Mouse (Mus musculus): ENCODE measurements at regions not wholly inside any gene's neighbourhood (a gene's known extent, or its start where the extent isn't known, plus 50 kb on each side); places are given as distances from the start of the nearest gene placed in this dataset.
"Not testable (repeated sequence)": the region's sequence is repeated elsewhere in the genome, so short reads cannot be mapped to it uniquely, and the experiment has no call there.

DNA sequence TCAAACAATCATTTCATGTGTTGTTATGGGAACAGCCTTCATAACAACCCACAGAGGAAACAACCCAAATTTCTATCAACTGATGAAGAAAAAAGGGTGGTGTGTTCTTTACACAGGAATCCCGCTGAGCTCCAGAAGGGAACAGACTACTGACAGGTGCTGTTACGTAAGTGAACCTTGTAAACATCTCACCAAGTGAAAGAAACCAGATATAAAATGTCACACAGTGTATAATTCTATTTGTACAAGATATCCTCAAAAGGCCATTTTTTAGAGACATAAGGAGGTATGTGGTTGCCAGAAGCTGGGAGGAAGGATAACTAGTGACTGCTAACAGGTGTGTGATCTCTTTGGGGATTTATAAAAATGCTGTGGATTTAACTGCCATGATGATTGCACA is 119.9 kb downstream of the Plod2 start:
- no peak for DNase-seq (ENCODE audit: low read depth, low spot score)

DNA sequence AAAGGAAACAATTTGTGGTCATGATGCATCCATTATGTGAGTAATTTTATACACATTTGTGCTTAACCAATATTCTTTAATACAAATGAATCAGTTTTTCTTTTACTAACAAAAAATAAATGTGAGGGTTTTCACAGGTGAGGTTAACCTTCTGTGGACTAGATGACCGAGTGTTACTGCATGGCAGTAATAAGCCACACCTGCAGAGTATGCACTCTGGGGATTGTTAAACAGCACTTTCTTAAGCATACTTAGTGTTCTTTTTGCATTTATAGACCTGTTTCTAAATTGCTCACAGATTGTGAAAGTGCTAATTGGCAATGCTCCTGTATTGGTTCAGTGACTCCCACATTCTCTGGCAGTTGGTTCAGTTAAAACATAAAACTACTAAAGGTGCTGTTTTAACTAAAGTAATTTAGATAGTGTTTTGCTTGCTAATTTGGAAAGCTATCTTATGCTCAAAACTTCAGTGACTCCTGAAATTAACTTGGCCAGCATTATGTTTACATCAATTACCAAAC is 125.4 kb downstream of the Plod2 start:
- no peak for DNase-seq (ENCODE audit: low read depth, low spot score)

DNA sequence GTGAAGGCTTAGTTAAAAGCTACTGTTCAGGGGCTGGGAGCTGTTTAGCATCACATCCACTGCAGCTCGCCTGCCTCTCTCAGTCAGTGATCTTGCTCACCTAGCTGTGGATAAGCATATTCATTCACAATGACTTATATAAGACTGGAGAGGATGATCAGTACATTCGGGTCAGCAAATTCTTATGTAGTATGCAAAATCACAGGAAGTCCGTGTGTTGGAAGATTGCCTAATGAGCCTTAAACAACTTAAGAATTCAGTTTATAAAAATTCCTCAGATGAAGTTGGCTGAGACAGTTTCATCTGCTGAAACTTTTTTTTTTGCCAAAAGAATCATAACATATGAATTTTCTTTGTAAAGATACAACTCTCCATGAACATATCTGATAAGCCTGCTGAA is 129.9 kb downstream of the Plod2 start:
- DNase-seq (ENCODE audit: low read depth, low spot score): no peak

DNA sequence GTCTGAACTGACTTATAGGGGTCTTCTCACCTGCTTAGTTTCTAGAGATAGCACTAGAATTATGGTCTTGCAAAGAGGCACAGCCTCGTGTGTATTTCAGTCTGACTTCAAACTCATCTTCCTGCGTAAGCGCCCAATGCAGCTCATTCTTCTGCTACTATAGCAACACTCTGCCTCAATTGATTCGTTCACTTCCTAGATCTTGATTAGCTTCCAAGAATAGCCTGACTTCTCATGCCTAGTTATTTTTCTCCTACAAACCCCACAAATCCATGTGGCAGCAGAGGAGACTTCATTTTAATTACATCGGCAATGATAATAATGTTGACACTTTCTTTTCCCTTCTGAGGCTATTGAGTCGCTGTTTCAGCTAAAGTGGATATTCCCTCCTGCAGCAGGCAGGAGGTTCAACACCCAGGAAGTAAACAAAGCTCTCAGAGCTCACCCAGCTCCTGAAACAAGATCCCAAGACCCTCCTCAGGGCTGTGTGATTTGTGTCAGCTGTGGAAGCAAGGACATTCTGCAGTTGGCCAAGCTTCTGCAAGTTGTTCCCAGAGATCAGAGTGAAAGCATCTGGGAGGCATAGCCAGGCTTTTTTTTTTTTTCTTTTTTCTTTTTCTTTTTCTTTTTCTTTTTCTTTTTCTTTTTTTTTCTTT is 152.5 kb downstream of the Plod2 start:
- DNase-seq (ENCODE audit: low read depth, low spot score): no peak

DNA sequence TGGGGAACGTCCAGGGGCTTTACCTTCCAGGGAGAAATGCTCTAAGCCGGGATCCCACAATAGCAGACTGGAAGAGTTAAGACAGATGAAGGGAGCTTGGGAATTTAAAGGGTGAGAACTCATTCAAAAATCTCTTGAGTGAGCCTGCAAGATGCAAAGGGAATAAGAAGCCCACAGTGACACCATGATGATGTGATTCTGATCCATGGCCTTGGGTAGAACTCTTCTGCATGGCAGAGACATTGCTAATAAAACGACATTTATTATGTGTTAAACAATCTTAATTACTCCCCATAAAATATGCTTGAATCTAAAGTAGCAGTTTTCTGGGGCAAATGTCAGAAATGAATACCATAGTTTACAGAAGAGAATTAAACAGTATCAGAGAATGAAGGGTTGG is 155.9 kb downstream of the Plod2 start:
- no peak for DNase-seq (ENCODE audit: low read depth, low spot score)

DNA sequence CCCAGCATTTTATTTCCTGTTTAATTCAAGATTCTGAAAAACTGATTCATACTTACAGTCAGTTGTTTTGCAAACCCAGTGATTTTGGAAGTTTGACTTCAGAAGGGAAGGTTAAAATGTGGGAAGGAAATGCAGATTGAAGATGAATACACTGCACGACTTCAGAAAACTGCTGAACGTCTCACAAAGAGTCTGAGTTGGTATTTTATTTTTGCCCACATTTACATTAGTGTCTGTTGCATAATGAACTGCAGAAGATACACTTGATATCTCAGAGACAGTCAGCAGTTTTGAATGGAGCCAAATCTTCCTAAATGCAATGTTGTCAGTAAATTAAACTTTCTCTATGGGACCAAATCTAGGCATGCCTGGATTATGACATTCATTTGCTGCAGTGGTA is 162.7 kb downstream of the Plod2 start:
- no peak for DNase-seq (ENCODE audit: low read depth, low spot score)

DNA sequence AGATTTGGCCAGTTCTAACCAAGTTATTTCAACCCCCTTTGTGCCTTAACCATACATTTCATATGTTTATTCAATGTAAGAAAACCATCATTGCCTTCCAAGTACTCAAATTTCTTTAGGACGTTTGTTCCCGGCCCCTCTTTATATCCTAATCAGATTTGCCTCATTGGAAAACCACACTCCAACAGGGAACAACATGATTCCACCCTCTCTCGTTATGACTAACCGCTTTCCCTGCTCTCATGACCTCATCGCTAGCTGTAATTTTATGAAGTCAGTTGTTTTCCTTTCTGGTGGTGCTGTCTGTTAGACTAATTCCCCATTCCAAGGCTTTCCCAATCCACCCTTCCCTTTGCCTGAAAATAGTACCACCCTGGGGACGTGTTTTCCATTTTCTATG is 165.0 kb downstream of the Plod2 start:
- peak; percentile 19 for DNase-seq (ENCODE audit: low read depth, low spot score)

DNA sequence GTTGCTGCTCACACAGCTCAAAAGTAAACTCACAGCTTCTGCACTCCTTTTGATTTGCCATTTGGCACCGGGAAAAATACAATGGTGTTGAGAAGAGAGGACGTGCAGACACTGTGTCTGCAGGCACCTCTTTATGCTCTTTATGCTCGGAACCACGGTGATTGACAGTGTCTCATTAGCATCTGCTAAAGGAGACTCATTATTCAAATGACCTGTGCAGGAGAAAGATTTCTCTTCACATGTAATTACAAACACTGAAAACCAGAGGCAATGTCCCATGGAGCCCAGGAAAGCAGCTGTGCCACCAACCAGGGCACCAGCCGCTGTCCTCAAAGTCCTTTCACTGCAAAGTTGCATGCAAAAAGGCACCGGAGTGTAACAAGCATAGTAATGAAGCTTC is 175.2 kb downstream of the Plod2 start:
- DNase-seq (ENCODE audit: low read depth, low spot score): no peak

DNA sequence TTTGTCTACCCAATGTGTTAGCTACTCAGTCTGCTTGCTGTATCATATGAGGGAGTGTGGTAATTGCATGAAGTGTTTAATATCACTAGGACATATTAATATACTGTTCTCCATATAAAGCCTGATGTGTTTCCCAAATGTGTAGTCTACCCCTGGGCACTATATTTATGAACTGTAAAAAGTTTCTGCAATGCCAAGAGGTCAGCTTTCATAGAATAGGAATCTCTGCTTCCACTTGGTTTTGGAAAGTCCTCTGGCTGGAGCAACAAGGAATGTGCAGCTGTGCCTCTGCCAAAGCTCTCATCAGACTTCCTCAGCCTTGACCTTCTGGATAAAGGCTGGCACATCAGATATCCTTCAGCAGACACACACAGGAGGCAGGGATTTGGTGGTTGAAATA is 176.3 kb downstream of the Plod2 start:
- DNase-seq (ENCODE audit: low read depth, low spot score): no peak

DNA sequence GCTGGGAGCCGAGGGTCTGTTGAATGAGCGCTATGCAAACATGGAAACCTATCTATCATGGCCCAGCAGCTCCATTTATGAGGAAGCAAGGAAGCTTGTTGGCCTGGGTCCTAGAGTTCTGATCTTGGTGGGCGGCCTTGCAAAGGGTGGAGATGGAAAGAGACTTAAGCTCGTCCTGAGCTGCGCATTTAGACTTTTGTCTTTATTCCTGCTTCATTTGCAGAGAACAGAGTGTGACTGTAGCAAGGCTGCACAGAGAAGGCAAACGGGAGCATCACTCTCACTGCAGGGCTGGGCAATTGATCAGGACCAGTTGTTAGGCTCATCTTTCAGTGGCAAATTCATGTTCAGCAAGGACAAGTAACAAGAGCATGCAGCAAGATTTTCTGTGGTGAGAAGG is 177.2 kb downstream of the Plod2 start:
- no peak for DNase-seq (ENCODE audit: low read depth, low spot score)

DNA sequence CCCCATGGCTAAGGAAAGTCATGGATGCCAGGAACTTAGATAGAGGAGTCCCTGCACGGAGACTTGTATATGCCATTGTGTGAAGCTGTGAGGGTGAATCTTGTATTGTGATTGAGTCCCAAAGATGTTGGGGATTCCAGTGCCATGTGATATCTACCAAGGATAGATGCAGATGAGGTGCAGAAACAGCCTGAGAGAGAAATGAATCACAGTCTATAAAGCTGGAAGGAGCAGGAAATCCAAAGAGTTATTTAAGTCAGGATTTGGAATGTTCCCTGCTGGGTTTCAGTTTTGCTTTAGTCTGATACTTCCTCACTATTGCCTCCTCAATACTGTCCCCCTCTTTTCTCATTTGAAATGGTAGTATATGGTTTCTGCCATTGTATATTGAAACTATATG is 186.8 kb downstream of the Plod2 start:
- no peak for DNase-seq (ENCODE audit: low read depth, low spot score)

DNA sequence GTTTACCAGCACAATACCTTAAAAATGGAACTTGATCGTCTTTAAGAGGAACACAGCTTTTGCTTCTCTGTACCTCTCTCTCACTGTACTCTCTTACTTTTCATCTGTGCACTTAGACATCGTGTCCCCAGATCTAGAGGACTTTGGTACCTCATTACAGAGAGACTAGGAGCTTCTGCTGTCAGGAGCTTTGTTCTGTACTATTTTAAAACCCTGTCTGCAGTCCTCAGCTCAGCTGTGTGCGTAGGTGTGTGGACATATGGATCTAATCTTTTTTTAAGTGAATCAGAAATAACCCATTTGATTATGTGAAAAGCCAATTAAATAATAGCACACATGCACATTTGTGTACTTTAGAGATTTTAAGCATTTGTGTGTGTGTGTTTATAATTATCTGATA is 189.4 kb downstream of the Plod2 start:
- DNase-seq (ENCODE audit: low read depth, low spot score): no peak

DNA sequence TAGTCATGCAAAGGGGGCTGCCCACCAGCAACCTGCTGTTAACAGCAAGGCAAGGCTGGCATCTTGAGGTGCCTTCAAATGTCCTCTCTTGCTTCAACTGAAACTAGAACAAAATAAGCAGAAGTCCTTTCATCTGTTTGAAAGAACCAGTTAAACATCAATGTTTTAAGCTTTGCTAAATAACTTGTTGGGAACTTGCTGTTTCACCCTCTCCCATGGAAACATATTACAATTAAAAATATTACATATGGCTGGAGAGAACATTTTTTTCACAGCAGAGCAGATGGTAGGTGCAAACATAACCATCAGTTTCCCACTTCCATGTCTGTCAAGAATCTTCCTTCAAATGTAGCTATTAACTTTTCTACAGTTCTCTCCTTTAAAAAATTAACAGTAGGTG is 225.5 kb downstream of the Plod2 start:
- DNase-seq (ENCODE audit: low read depth, low spot score): no peak

DNA sequence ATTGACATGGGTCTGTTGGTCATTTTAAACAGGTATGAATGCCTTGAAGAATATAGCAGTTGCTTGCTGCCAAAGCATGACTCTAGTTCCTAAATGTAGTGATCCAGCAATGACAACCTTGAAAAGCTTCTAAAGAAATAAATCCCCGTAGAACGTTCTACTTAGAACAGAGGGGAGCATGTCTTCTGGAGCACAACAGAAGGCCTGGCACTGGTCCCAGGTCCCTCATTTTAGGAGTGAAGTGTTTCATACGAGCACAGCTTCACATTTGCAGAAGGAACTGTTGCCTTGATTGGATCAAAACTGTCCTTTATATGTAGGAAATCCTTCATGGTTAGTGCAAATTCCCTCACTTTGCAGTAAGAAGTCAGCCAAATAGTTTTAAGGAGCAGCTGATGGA is 226.4 kb downstream of the Plod2 start:
- DNase-seq (ENCODE audit: low read depth, low spot score): no peak

DNA sequence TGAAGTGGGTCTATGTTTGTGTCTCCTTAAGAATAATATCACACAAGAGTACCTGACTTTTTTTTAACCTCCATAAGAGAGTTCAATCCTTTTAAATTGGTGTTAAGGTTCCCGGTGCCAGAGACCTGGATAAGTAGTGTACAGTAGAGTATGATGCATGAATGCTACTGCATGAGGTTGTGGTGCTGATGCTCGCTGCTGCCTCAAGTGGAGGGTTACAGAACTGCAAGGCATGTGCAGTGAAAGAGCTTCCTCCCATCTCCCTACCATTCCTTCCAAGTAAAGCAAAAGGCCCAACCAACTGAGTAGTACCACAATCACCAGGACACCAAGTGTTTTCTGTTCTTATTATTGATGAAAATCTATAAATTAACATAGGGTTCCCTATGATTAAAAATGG is 227.5 kb downstream of the Plod2 start:
- DNase-seq (ENCODE audit: low read depth, low spot score): peak; percentile 34

DNA sequence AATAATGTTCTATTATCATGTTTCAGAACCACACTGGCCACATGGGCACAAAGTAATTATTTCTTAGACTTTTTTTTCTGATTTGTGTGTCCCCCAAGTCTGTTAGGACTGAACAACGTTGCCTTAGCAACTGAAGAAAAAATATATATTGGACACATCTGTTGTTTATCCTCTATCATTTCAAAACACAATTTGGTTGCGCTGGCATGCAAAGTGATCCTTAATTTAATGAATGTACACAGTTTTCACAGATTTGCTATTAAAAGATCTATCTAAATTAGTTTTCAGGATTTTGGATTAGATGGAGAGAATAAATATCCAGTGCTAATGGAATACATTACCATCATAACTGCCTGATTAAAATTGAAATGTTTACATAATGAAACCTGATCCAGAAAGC is 229.0 kb downstream of the Plod2 start:
- DNase-seq (ENCODE audit: low read depth, low spot score): no peak

DNA sequence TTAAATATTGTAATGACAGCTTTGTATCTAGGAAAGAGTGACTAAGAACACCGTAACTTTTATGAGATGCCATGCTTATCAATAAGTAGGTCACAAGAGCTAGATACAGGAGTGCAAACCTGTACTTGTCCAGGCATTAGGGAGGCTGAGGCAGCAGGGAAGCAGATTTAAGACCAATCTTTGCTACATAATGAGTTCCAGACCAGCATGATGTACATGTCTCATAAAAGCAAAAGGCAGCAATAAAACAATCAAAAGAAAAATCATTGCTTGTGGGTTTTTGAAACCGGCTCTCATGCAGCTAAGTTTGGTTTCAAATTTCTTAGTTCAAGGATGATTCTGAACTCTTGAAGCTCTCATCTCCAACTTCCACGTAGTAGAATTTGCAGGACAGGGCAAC is 229.7 kb downstream of the Plod2 start:
- peak; percentile 39 for DNase-seq (ENCODE audit: low read depth, low spot score)

DNA sequence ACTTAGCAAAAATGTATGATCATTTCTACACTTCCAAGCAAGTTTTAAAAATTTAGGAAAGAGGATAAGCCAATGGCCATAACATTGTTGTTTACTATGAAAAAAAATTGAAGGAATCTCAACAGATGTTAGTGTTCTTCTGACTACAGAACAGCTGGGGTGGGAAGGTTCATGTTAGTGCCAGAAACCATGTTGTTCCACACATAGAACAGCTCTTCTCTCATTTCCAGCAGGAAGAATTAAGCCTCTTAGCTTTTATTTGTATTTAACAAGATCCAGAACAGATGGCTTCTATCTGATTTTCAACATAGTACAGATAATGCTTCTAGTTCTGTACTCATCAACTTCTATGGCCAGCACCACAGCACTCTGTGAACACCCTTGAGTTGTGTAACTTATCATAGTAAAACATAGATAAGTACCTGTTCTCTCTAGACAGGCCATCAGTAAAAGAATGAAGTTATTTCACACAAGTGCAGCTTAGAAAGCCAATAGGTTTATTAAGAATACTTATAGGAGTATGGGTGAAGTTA is 241.0 kb downstream of the Plod2 start:
- no peak for DNase-seq (ENCODE audit: low read depth, low spot score)

DNA sequence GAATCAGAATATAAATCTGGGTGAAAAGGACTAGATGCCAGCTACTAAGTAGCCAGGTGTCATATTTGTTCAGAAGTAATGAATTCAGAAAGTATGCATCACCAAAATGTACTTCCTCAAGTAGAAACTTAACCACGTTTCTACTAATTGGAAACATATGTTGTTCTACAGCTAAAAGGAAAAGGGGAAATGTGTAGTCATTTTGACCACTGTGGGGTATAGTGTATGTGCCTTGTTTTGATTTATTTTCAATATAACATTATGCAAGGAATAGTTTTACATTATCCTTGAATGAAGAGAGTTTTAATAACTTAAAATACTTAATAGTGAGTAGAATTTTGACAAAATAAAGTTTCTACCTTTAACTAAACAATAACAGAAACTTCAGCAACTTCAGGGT is 257.7 kb downstream of the Plod2 start:
- DNase-seq (ENCODE audit: low read depth, low spot score): peak; percentile 2

DNA sequence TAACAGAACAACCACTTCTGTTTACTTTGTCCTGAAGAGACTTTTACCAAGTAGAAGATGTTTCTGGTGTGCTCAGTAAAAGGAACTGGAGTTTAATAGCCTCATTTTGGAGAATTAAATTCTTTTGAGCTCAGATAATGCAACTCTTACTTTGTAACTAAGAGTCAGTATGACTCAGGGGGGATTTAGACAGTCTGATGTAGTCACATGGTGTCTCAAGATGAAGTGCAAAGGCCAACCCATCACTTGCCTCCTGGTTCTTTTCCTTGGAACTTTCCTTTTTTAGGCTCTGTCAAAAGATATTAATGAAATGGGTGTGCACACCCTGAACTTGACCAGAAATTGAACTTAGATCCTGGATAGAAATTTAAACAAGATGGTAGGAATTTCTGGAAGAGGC is 267.4 kb downstream of the Plod2 start:
- DNase-seq (ENCODE audit: low read depth, low spot score): no peak

DNA sequence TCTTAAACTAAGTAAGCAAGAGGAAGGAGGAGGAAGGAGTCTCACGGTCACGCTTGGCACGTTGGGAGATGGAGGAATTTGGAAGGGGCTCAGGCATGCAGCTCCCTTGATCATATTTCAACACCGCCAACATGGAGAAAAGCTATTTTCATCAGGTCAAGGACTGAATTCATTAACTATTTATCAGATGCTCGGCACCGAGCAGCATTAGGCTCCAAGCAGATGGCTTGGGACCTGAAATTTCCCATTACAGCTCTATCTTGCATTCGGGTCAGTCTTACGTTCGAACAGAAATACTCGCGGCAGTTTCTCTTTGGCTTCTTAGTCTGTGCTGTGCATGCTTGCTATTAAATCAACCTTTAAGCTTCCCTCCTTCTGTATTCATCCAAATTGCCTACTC is 278.7 kb downstream of the Plod2 start:
- peak; percentile 45 for DNase-seq (ENCODE audit: low read depth, low spot score)

DNA sequence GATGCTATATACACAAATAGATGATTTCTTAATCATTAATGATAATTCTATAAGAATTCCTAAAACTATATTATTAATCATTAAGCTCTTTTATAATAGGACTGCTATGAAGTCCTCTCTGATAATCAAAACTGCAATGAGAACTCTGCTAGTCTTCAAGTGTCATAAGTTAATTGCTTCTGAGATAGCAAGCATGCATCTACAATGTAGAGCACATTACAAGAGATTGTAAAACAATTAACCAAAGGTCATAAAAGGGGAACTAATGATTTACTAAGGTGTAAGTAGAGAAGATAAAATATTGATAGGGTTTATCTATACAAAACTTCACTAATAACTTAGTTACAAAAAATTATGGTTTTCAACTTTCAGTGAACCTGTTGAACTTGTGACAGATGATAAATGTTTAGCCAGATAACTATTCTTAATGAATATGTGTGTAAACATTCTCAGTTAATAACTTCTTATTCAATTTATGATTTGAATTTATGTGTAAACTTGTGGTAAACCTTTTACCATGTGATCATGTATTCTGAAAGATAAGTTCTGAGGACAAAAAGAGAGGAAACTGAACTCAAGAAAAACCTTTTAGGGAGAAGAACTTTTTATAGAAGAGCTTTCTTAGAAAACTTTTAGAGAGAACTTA is 284.8 kb downstream of the Plod2 start:
- no peak for DNase-seq (ENCODE audit: low read depth, low spot score)

DNA sequence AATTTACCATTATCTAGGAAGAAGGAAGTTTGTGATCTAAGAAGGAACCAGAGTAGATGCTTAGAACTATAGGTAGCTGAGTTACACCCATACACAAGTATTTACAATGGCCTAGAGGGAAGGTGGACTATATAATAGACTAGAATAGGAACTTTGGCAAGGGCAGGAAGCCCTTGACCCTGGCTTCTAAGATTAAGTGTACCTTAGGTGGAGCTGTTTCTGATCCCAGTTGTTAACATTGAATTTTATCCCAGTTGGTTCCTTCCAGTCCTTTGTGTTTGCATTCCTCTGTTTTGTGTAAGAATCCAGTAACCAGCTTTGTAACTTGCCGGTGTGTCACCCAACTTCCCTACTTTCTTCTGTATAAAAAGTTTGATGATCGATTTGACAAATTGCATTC is 294.1 kb downstream of the Plod2 start:
- DNase-seq (ENCODE audit: low read depth, low spot score): not testable (repeated sequence)
